Mouse (Mus musculus): ENCODE data around the gene Csnk2a1. TPM values are rescaled to one million over a fixed set of nuclear protein-coding genes. Genes with fewer than 3 reads are reported as not detected.

The Csnk2a1 gene
- polyA plus RNA-seq, 2 experiments, result 69.6 to 95.8 TPM

GRCm38 (mm10) chr2:152330858-152331423, 104.3 kb downstream of the Csnk2a1 start:
- no peak for DNase-seq (ENCODE audit: low spot score)
- peak overlapping the region; percentile 92 for H3K4me3 ChIP-seq (replicated peaks; ENCODE audit: low read length)
- 72% methylated on average over 7 of the region's 7 CpGs for WGBS
- H3K4me2 ChIP-seq (replicated peaks; ENCODE audit: low read depth, low read length, severe bottlenecking), result peak overlapping the region; percentile 88
- no peaks in the 10 kb centered on the region for H3K9me3 ChIP-seq (ENCODE audit: control insufficient read depth, low read length)
- H3K9ac ChIP-seq (ENCODE audit: low read depth, low read length, severe bottlenecking), result peak overlapping the region; percentile 86; the same call in 1 of the 2 replicates
- H3K4me1 ChIP-seq (ENCODE audit: control insufficient read depth, insufficient read depth, low read length), result peaks cover 14% of the 10 kb centered on the region
- ATAC-seq (ENCODE audit: low FRiP score, low read depth), result no peak
- peaks cover 35% of the 10 kb centered on the region for H3K36me3 ChIP-seq (ENCODE audit: control insufficient read depth, insufficient read depth, low read length)
- no peak overlapping the region for H3K27ac ChIP-seq (replicated peaks; ENCODE audit: low read depth, low read length)
- TF ChIP-seq POLR2A (IDR thresholded peaks at IDR 0.05; ENCODE audit: borderline replicate concordance, extremely low read depth, insufficient read depth, insufficient read length), result no peak
- no peaks in the 10 kb centered on the region for H3K27me3 ChIP-seq (ENCODE audit: control insufficient read depth, insufficient read depth, low read length)

Other genes with a start within 250 kb of the Csnk2a1 start
- gene Fam110a, start 246.6 kb upstream of the Csnk2a1 start, polyA plus RNA-seq (2012; rRNA removed), result 14.6 and 19.8 TPM in 2 replicates
- 21.3 and 23.5 TPM in 2 replicates for gene Fam110a, start 246.6 kb upstream of the Csnk2a1 start, polyA plus RNA-seq (2014; fragmentation: Nextera tagmentation; extraction: Ambion mirVana)
- gene Slc52a3, start 230.3 kb upstream of the Csnk2a1 start, polyA plus RNA-seq (2012; rRNA removed), result 2.7 TPM in 2 replicates
- 3.4 and 3.6 TPM in 2 replicates for gene Slc52a3, start 230.3 kb upstream of the Csnk2a1 start, polyA plus RNA-seq (2014; fragmentation: Nextera tagmentation; extraction: Ambion mirVana)
- gene Scrt2, start 145.3 kb upstream of the Csnk2a1 start, polyA plus RNA-seq (2012; rRNA removed), result 0.08 and 0.36 TPM in 2 replicates
- not detected in 2 replicates for gene Scrt2, start 145.3 kb upstream of the Csnk2a1 start, polyA plus RNA-seq (2014; fragmentation: Nextera tagmentation; extraction: Ambion mirVana)
- 11.2 and 13.0 TPM in 2 replicates for gene Srxn1, start 121.3 kb upstream of the Csnk2a1 start, polyA plus RNA-seq (2012; rRNA removed)
- gene Srxn1, start 121.3 kb upstream of the Csnk2a1 start, polyA plus RNA-seq (2014; fragmentation: Nextera tagmentation; extraction: Ambion mirVana), result 9.1 and 9.5 TPM in 2 replicates
- 9.4 and 12.2 TPM in 2 replicates for gene Tcf15, start 83.3 kb upstream of the Csnk2a1 start, polyA plus RNA-seq (2012; rRNA removed)
- gene Tcf15, start 83.3 kb upstream of the Csnk2a1 start, polyA plus RNA-seq (2014; fragmentation: Nextera tagmentation; extraction: Ambion mirVana), result 11.0 and 11.8 TPM in 2 replicates
- 63.1 and 71.2 TPM in 2 replicates for gene Tbc1d20, start 67.0 kb downstream of the Csnk2a1 start, polyA plus RNA-seq (2012; rRNA removed)
- 32.0 and 39.3 TPM in 2 replicates for gene Tbc1d20, start 67.0 kb downstream of the Csnk2a1 start, polyA plus RNA-seq (2014; fragmentation: Nextera tagmentation; extraction: Ambion mirVana)
- 219 and 287 TPM in 2 replicates for gene Rbck1, start 105.8 kb downstream of the Csnk2a1 start, polyA plus RNA-seq (2012; rRNA removed)
- gene Rbck1, start 105.8 kb downstream of the Csnk2a1 start, polyA plus RNA-seq (2014; fragmentation: Nextera tagmentation; extraction: Ambion mirVana), result 89.5 and 94.1 TPM in 2 replicates
- 0.77 and 0.99 TPM in 2 replicates for gene Trib3, start 117.2 kb downstream of the Csnk2a1 start, polyA plus RNA-seq (2012; rRNA removed)
- gene Trib3, start 117.2 kb downstream of the Csnk2a1 start, polyA plus RNA-seq (2014; fragmentation: Nextera tagmentation; extraction: Ambion mirVana), result 1.2 and 1.4 TPM in 2 replicates
- 3.6 and 4.9 TPM in 2 replicates for gene Nrsn2, start 149.8 kb downstream of the Csnk2a1 start, polyA plus RNA-seq (2012; rRNA removed)
- 2.5 and 2.7 TPM in 2 replicates for gene Nrsn2, start 149.8 kb downstream of the Csnk2a1 start, polyA plus RNA-seq (2014; fragmentation: Nextera tagmentation; extraction: Ambion mirVana)
- gene Sox12, start 171.2 kb downstream of the Csnk2a1 start, polyA plus RNA-seq (2012; rRNA removed), result 48.8 and 60.7 TPM in 2 replicates
- 13.5 and 17.1 TPM in 2 replicates for gene Sox12, start 171.2 kb downstream of the Csnk2a1 start, polyA plus RNA-seq (2014; fragmentation: Nextera tagmentation; extraction: Ambion mirVana)
- gene Zcchc3, start 188.2 kb downstream of the Csnk2a1 start, polyA plus RNA-seq (2012; rRNA removed), result 33.5 and 35.6 TPM in 2 replicates
- gene Zcchc3, start 188.2 kb downstream of the Csnk2a1 start, polyA plus RNA-seq (2014; fragmentation: Nextera tagmentation; extraction: Ambion mirVana), result 38.1 and 47.0 TPM in 2 replicates
- gene 6820408C15Rik, start 188.7 kb downstream of the Csnk2a1 start, polyA plus RNA-seq (2012; rRNA removed), result 0.28 and 0.41 TPM in 2 replicates
- gene 6820408C15Rik, start 188.7 kb downstream of the Csnk2a1 start, polyA plus RNA-seq (2014; fragmentation: Nextera tagmentation; extraction: Ambion mirVana), result 0.18 and 0.30 TPM in 2 replicates
- gene Defb23, start 237.8 kb downstream of the Csnk2a1 start, polyA plus RNA-seq (2012; rRNA removed), result not detected in 2 replicates
- not detected in 2 replicates for gene Defb23, start 237.8 kb downstream of the Csnk2a1 start, polyA plus RNA-seq (2014; fragmentation: Nextera tagmentation; extraction: Ambion mirVana)